Comparison of ENCODE assay signal across 26 mouse cellular contexts in the genomic region with DNA sequence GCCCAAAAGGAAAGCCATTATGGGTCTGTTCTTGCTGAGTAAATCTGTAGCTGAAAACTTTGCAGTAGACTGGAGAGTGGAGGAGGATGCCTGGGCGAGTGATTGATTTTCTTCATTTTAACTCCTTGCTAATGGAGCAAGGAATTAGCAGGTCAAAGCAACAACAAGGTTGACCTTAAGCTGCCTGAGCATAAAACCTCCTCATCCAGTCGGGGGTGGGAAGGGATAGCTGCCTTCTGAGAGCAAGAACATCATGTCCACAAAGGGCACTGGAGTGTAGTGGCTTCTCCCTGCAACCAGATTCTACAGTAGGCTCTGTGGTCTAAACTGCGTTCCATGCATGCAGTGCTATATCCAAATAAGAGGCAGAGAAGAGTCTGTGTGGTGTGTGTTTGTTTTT. TPM values are rescaled to one million over a fixed set of nuclear protein-coding genes. Genes with fewer than 3 reads are reported as not detected.
"Had no signal": no experiment of that assay in that cellular context is flagged by ENCODE, and none has a peak within 500 bp of the region (broad histone marks: within the 10 kb centered on the region; RNA-seq: fewer than 3 reads in every experiment).

No protein-coding gene starts in this region.

- H3K27ac ChIP-seq: gastrocnemius, adult 2 months; heart, embryonic 10.5 days; hindbrain, embryonic 10.5 days; hindbrain, embryonic 12.5 days; hindbrain, embryonic 14.5 days; intestine, embryonic 15.5 days; layer of hippocampus, adult 2 months; limb, embryonic 13.5 days; limb, embryonic 15.5 days; liver, embryonic 12.5 days; liver, embryonic 14.5 days had no signal

- H3K4me3 ChIP-seq: gastrocnemius, adult 2 months; heart, embryonic 10.5 days; heart, embryonic 12.5 days; hindbrain, embryonic 10.5 days; hindbrain, embryonic 12.5 days; intestine, embryonic 15.5 days; layer of hippocampus, adult 2 months; limb, embryonic 13.5 days; limb, embryonic 15.5 days; liver, embryonic 12.5 days had no signal

- H3K9me3 ChIP-seq: heart, embryonic 10.5 days; heart, embryonic 12.5 days; hindbrain, embryonic 10.5 days; hindbrain, embryonic 12.5 days; intestine, embryonic 15.5 days; limb, embryonic 13.5 days; limb, embryonic 15.5 days; liver, embryonic 12.5 days had no signal

- H3K4me2 ChIP-seq: heart, embryonic 12.5 days; hindbrain, embryonic 12.5 days; hindbrain, embryonic 14.5 days; intestine, embryonic 15.5 days; limb, embryonic 13.5 days; limb, embryonic 15.5 days; liver, embryonic 12.5 days had no signal

- DNase-seq: gastrocnemius, adult 2 months; gastrocnemius, postnatal 10 days; gastrocnemius, postnatal 25 days; heart, adult 18-20 months; heart, postnatal 10 days; heart, postnatal 4 days; kidney, adult 18-20 months; kidney, postnatal 14 days; layer of hippocampus, postnatal 36 days; left cerebral cortex, postnatal 4 days had no signal

- H3K4me1 ChIP-seq: heart, embryonic 12.5 days; hindbrain, embryonic 10.5 days; hindbrain, embryonic 12.5 days; intestine, embryonic 15.5 days; limb, embryonic 13.5 days; limb, embryonic 15.5 days; liver, embryonic 12.5 days had no signal

- H3K27me3 ChIP-seq: heart, embryonic 12.5 days; hindbrain, embryonic 12.5 days; intestine, embryonic 15.5 days; limb, embryonic 13.5 days; limb, embryonic 15.5 days; liver, embryonic 12.5 days had no signal

- H3K36me3 ChIP-seq: heart, embryonic 10.5 days; heart, embryonic 12.5 days; hindbrain, embryonic 10.5 days; hindbrain, embryonic 12.5 days; intestine, embryonic 15.5 days; limb, embryonic 13.5 days; limb, embryonic 15.5 days; liver, embryonic 12.5 days had no signal

- H3K9ac ChIP-seq: heart, embryonic 12.5 days; hindbrain, embryonic 12.5 days; hindbrain, embryonic 14.5 days; intestine, embryonic 15.5 days; limb, embryonic 13.5 days; limb, embryonic 15.5 days; liver, embryonic 12.5 days; liver, embryonic 14.5 days had no signal

- ATAC-seq: hindbrain, embryonic 16.5 days; inflammation-experienced regulatory T-cells, adult 6 months; intestine, embryonic 15.5 days; intestine, postnatal 0 days; liver, embryonic 12.5 days had no signal

RNA-seq across cellular contexts. Expression of a gene that starts 41.3 kb away (rescaled TPM):
- total RNA-seq: granulocyte monocyte progenitor cell, adult 5-6 weeks had no signal
- polyA plus RNA-seq: heart, embryonic 14.5 days; inflammation-experienced regulatory T-cells, adult 6 months; liver, embryonic 12.5 days; liver, embryonic 14.5 days had no signal
